Mouse (Mus musculus): ENCODE results near the gene Tmem56. TPM values are rescaled to one million over a fixed set of nuclear protein-coding genes. Genes with fewer than 3 reads are reported as not detected.
A peak's percentile ranks its signal among the peaks of the same experiment; 100 is the strongest.

Tmem56 gene
- polyA plus RNA-seq, 1 experiment from 2014 or later, result 1.7 TPM

DNA sequence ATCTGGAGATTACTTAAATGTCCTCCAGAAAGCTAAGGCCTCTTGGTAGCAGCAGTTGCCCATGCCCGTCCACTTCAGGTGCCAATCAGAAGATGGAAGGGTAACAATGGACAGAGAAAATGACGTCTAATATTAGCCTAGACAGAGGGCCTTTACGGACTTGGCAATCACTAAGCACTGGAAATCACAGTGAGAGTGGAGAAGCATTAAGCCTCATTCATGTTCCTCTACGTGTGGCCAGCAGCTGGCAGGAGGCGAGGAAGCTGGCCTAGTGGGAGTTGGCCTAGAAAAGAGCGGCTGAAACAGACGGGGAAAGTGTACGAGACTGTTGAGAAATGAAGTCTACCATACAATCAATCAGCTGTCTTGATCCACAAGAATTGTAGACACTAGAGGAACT, 43.8 kb downstream of the Tmem56 start:
- Histone ChIP-seq H3K27ac (no peak overlapping the region), H3K9me3 (replicated peaks; ENCODE audit: low read length) (no peaks in the 10 kb centered on the region), H3K4me3 (replicated peaks; ENCODE audit: low read depth, low read length) (no peak overlapping the region), H3K4me1 (replicated peaks; ENCODE audit: insufficient read depth, low read length) (no peaks in the 10 kb centered on the region), H3K36me3 (ENCODE audit: insufficient read depth, low read length) (no peaks in the 10 kb centered on the region), H3K27me3 (ENCODE audit: insufficient read depth, low read length) (no peaks in the 10 kb centered on the region), H3K9ac (ENCODE audit: low read depth, low read length) (no peak overlapping the region), H3K4me2 (ENCODE audit: low read length) (no peak overlapping the region)
- no peak for TF ChIP-seq CTCF (IDR thresholded peaks at IDR 0.05; ENCODE audit: low read depth)
- no peak for DNase-seq (ENCODE audit: low spot score)
- no peak for ATAC-seq (replicated peaks; ENCODE audit: low FRiP score, low read depth)
- 80% methylated on average over 8 of the region's 8 CpGs for WGBS

DNA sequence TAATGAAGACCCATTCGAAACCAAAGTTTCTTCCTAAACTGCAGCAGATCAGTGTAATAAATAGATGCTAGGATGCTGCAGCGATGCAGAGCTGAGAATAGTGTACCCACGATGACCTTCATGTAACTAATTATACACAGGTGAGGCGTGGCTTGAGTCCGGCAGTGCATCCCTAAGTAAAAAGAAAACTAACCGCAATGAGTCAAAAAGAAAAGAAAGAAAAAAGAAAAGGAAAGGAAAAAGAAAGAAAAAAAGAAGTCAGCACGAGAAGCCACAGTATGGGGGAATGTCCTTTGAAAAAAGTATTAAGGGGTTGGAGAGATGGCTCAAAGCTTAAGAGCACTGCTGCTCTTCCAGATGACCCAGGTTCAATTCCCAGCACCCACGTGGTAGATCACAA, 58.1 kb downstream of the Tmem56 start:
- ATAC-seq (replicated peaks; ENCODE audit: low FRiP score, low read depth) (no peak), DNase-seq (ENCODE audit: low spot score) (no peak)
- no peak for TF ChIP-seq CTCF (IDR thresholded peaks at IDR 0.05; ENCODE audit: low read depth)
- no peaks in the 10 kb centered on the region for H3K4me1 ChIP-seq (replicated peaks; ENCODE audit: insufficient read depth, low read length)
- H3K4me2 ChIP-seq (ENCODE audit: low read length), result no peak overlapping the region
- no peaks in the 10 kb centered on the region for H3K27me3 ChIP-seq (ENCODE audit: insufficient read depth, low read length)
- no peaks in the 10 kb centered on the region for H3K36me3 ChIP-seq (ENCODE audit: insufficient read depth, low read length)
- no peaks in the 10 kb centered on the region for H3K9me3 ChIP-seq (replicated peaks; ENCODE audit: low read length)
- H3K27ac ChIP-seq, result no peak overlapping the region
- 91% methylated on average over 8 of the region's 8 CpGs for WGBS
- H3K9ac ChIP-seq (ENCODE audit: low read depth, low read length), result no peak overlapping the region
- H3K4me3 ChIP-seq (replicated peaks; ENCODE audit: low read depth, low read length), result no peak overlapping the region

DNA sequence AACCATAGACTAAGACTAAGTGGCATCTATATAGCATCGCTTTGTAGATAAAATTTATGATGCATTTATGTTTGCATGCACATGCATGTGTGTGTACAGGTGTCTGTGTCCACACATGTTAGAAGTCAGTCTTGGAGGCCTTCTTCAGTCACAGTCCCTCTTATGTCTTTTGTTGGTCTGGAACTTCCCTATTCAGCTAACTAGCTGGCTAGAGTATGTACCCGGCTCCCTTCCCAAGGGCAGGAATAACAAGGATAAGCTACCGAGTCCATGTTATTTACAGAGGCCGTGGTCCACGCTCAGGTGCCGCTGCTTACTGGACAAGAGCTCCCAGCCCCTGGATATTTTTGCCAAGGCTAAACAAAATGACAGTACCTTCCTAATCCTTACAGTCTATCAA, 58.7 kb downstream of the Tmem56 start:
- H3K4me3 ChIP-seq (replicated peaks; ENCODE audit: low read depth, low read length), result no peak overlapping the region

DNA sequence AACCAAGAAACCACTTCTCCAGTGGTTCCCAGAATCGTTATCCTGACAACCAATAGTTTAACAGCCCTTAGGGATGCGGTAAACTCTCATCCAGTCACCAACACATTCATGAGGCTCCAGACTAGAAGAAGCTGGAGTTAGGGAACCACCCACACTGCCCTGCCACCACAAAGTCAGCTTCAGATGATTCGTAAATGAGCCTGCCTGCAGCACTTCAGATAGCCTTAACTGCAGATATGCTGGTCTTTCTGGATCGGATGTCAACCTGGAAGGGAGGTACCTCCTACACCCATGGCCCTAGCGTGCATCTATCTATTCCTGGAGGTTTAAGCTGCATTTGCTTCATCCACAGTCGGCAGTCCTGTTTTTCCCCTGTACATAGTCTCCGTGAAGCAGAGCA, 60.9 kb downstream of the Tmem56 start:
- Histone ChIP-seq H3K4me3 (replicated peaks; ENCODE audit: low read depth, low read length) (no peak overlapping the region), H3K27me3 (ENCODE audit: insufficient read depth, low read length) (no peaks in the 10 kb centered on the region), H3K36me3 (ENCODE audit: insufficient read depth, low read length) (no peaks in the 10 kb centered on the region), H3K4me2 (ENCODE audit: low read length) (no peak overlapping the region), H3K9me3 (replicated peaks; ENCODE audit: low read length) (no peaks in the 10 kb centered on the region), H3K4me1 (replicated peaks; ENCODE audit: insufficient read depth, low read length) (no peaks in the 10 kb centered on the region), H3K27ac (no peak overlapping the region), H3K9ac (ENCODE audit: low read depth, low read length) (no peak overlapping the region)
- no peak for DNase-seq (ENCODE audit: low spot score)
- no peak for TF ChIP-seq CTCF (IDR thresholded peaks at IDR 0.05; ENCODE audit: low read depth)
- 49% methylated on average over 7 of the region's 7 CpGs for WGBS
- no peak for ATAC-seq (replicated peaks; ENCODE audit: low FRiP score, low read depth)

More for the DNA sequence above, 58.7 kb downstream of the Tmem56 start:
- H3K27me3 ChIP-seq (ENCODE audit: insufficient read depth, low read length), result no peaks in the 10 kb centered on the region
- no peak overlapping the region for H3K4me2 ChIP-seq (ENCODE audit: low read length)
- TF ChIP-seq CTCF (IDR thresholded peaks at IDR 0.05; ENCODE audit: low read depth), result no peak
- no peak overlapping the region for H3K9ac ChIP-seq (ENCODE audit: low read depth, low read length)
- no peaks in the 10 kb centered on the region for H3K4me1 ChIP-seq (replicated peaks; ENCODE audit: insufficient read depth, low read length)
- DNase-seq (ENCODE audit: low spot score) (no peak), ATAC-seq (replicated peaks; ENCODE audit: low FRiP score, low read depth) (no peak)
- H3K27ac ChIP-seq, result no peak overlapping the region
- no peaks in the 10 kb centered on the region for H3K9me3 ChIP-seq (replicated peaks; ENCODE audit: low read length)
- no peaks in the 10 kb centered on the region for H3K36me3 ChIP-seq (ENCODE audit: insufficient read depth, low read length)
- 93% methylated on average over 6 of the region's 6 CpGs for WGBS

DNA sequence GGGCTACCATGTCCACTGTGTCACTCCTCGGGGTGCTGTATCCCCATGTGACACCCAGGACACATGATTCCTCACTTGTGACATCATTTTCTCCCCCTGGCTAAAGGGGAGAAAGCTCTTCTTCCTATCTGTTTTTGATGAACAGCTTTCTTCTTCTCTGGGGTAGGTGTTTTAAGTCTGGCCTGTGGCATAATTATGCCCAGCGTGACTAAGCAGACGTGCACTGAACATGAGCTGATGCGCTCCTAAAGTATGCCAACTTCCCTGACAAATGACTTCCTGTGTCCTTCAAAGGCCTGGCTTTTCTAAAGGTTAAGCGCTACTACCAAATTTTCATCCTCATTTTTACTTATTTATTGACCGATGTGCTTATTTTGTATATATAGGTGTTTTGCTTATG, 65.9 kb downstream of the Tmem56 start:
- Histone ChIP-seq H3K9me3 (replicated peaks; ENCODE audit: low read length) (no peaks in the 10 kb centered on the region), H3K4me3 (replicated peaks; ENCODE audit: low read depth, low read length) (no peak overlapping the region), H3K27ac (no peak overlapping the region), H3K36me3 (ENCODE audit: insufficient read depth, low read length) (no peaks in the 10 kb centered on the region), H3K9ac (ENCODE audit: low read depth, low read length) (no peak overlapping the region), H3K4me2 (ENCODE audit: low read length) (no peak overlapping the region), H3K27me3 (ENCODE audit: insufficient read depth, low read length) (no peaks in the 10 kb centered on the region), H3K4me1 (replicated peaks; ENCODE audit: insufficient read depth, low read length) (no peaks in the 10 kb centered on the region)
- no peak for DNase-seq (ENCODE audit: low spot score)
- TF ChIP-seq CTCF (IDR thresholded peaks at IDR 0.05; ENCODE audit: low read depth), result no peak
- no peak for ATAC-seq (replicated peaks; ENCODE audit: low FRiP score, low read depth)
- 74% methylated on average over 6 of the region's 6 CpGs for WGBS

DNA sequence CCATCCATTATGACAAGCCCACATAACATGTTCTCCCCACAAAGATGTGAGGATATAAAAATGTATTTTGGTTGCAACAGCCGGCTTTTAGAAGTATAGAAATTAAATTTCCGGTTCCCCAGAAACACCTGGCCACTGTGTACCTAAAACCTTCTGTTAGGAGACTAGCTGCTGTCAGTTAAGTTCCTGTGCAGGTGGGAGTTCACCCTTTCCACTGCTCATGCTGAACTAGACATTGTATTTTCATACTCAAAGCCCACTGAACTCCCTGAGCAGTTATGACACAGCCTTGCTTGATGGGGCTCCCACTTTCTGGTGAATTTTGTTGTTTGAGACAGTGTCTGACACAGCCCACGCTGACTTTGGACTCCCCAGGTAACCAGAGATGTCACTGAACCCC, 69.4 kb downstream of the Tmem56 start:
- H3K4me1 ChIP-seq (replicated peaks; ENCODE audit: insufficient read depth, low read length), result no peaks in the 10 kb centered on the region
- H3K4me3 ChIP-seq (replicated peaks; ENCODE audit: low read depth, low read length), result no peak overlapping the region
- H3K4me2 ChIP-seq (ENCODE audit: low read length), result no peak overlapping the region
- H3K27me3 ChIP-seq (ENCODE audit: insufficient read depth, low read length), result no peaks in the 10 kb centered on the region
- WGBS, result 69% methylated on average over 3 of the region's 3 CpGs
- no peak for TF ChIP-seq CTCF (IDR thresholded peaks at IDR 0.05; ENCODE audit: low read depth)
- H3K9me3 ChIP-seq (replicated peaks; ENCODE audit: low read length), result no peaks in the 10 kb centered on the region
- no peaks in the 10 kb centered on the region for H3K36me3 ChIP-seq (ENCODE audit: insufficient read depth, low read length)
- no peak overlapping the region for H3K27ac ChIP-seq
- no peak overlapping the region for H3K9ac ChIP-seq (ENCODE audit: low read depth, low read length)
- ATAC-seq (replicated peaks; ENCODE audit: low FRiP score, low read depth), result no peak
- no peak for DNase-seq (ENCODE audit: low spot score)

GRCm38 (mm10) chr3:121212156-121212555, 70.7 kb downstream of the Tmem56 start:
- Histone ChIP-seq H3K27ac (no peak overlapping the region), H3K27me3 (ENCODE audit: insufficient read depth, low read length) (no peaks in the 10 kb centered on the region), H3K4me2 (ENCODE audit: low read length) (no peak overlapping the region), H3K9me3 (replicated peaks; ENCODE audit: low read length) (no peaks in the 10 kb centered on the region), H3K4me1 (replicated peaks; ENCODE audit: insufficient read depth, low read length) (no peaks in the 10 kb centered on the region), H3K4me3 (replicated peaks; ENCODE audit: low read depth, low read length) (no peak overlapping the region), H3K36me3 (ENCODE audit: insufficient read depth, low read length) (no peaks in the 10 kb centered on the region), H3K9ac (ENCODE audit: low read depth, low read length) (no peak overlapping the region)
- peak; percentile 26; the same call in 1 of the 2 replicates for TF ChIP-seq CTCF (IDR thresholded peaks at IDR 0.05; ENCODE audit: low read depth)
- 62% methylated on average over 1 of the region's 1 CpGs for WGBS
- no peak for DNase-seq (ENCODE audit: low spot score)
- no peak for ATAC-seq (replicated peaks; ENCODE audit: low FRiP score, low read depth)

All from kidney, postnatal 0 days (tissue).